Mouse (Mus musculus): Measurements from ENCODE around the gene Sec13.

Gene Sec13

DNA sequence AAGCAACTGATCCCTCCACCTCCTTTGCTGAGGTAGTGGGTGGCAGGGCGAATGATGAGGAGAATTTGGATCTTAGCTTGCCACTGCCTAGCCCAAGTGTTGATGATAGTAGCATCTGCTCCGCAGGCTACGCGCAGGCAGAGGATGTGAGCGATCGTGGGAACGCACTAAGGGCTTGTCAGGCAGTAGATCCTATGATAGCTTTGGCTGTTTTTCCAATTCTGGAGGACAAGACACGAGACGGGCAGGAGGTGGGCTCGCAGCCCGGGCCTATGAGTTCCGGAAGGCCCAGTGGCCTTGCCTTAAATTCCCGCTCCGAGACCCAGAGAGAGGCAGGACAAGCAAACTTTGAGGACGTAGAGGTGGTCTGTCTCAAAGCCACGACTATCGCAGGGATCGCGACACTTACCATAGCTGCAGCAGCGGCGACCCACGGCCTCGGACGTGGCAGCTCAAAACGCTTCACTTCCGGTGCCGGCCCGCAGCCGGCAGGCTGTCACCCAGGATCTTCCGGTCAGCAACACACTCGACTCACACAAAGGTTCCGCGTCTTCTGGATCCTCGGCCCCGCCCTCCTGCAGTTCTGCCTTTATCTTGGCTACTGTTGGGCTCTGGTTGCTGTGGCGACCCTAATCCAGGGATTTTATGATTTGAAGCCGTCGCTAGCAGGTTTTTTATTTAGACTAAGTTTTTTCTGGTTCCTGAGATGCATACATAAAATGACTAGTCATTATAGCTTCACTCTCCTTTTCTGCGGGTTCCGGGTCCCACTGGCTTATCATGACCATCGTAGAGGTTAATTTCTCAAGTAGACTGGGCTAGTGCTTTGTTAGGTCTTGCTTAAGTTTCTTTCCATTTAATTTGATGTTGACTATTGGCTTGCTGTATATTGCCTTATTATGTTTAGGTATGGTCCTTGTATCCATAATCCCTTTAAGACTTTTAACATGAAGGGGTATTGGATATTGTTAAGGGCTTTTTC is at the start of gene Sec13:
TSS of gene Sec13 (minus strand) at position 508 of the 982 bp plus-strand sequence.
- DNase-seq (ENCODE audit: low read depth in 1 of 2, low spot score in 2 of 2): peak; percentile 56 to 79

DNA sequence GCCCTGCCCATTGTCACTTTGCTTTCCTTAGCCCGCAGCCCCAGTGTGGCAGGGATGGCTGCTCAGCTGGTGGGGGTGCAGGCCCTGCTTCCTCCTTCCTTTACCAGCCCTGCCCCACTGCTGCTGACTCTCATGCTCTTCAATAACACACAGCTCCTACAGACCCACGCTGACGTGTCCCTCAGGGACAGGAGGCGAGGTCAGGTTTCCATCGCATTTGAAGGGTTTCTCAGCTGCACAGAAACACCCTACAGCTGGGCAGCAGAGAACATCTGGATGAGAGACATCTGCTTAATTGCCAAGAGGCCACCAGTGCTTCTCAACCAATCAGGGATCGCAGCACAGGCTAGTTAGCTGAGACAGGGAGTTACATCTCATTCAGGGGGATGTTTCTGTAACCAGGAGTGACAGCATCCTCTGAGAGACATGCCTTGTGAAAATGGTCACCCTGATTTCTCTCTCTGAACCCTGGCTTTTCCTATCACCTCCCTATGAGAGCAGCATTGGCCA is 47.0 kb upstream of the Sec13 start:
- DNase-seq (ENCODE audit: low read depth in 1 of 2, low spot score in 2 of 2): no peak

- DNase-seq (ENCODE audit: low read depth in 1 of 2, low spot score in 2 of 2): no peak
Observed at GRCm38 (mm10) chr6:113785658-113786057, 45.1 kb upstream of the Sec13 start.

- DNase-seq (ENCODE audit: low read depth in 1 of 2, low spot score in 2 of 2): no peak
Observed at GRCm38 (mm10) chr6:113778229-113778753, 37.7 kb upstream of the Sec13 start.

- no peak for DNase-seq (ENCODE audit: low read depth in 1 of 2, low spot score in 2 of 2)
Observed at GRCm38 (mm10) chr6:113768804-113769203, 28.3 kb upstream of the Sec13 start.

GRCm38 (mm10) chr6:113761644-113762043 is 21.1 kb upstream of the Sec13 start:
- DNase-seq (ENCODE audit: low read depth in 1 of 2, low spot score in 2 of 2): no peak

DNA sequence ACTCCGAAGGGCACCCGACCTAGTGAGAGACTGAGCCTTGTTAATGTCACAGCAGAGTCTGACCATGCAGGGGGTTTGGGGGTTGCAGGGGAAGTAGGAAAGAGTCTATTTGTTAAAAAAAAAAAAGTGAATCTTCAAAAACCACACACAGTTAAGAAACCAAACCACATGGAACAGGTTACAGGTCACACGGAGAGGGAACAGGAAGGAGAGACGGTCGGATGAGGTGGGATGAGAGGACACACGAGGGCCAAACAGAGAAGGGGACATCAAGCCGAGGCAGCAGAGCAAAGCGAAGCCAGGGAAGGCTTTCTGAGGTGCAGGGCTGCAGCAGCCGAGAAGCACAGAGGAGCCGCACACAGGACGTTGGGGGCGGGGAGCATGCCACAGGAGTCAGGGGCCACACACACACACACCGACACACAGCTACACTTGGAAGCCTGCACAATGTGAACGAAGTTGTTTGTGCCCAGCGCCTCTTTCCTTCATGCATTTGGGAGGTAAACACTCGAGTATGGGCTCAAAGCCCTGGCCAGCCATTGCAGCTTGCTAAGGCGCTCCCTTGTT is 8.7 kb upstream of the Sec13 start:
- no peak for DNase-seq (ENCODE audit: low read depth in 1 of 2, low spot score in 2 of 2)

- DNase-seq (ENCODE audit: low read depth in 1 of 2, low spot score in 2 of 2): no peak
Observed at GRCm38 (mm10) chr6:113748351-113748750, 7.8 kb upstream of the Sec13 start.

- no peak for DNase-seq (ENCODE audit: low read depth in 1 of 2, low spot score in 2 of 2)
Observed at GRCm38 (mm10) chr6:113747284-113747683, 6.7 kb upstream of the Sec13 start.

- DNase-seq (ENCODE audit: low read depth in 1 of 2, low spot score in 2 of 2): no peak
Observed at GRCm38 (mm10) chr6:113745117-113745516, 4.6 kb upstream of the Sec13 start.

DNA sequence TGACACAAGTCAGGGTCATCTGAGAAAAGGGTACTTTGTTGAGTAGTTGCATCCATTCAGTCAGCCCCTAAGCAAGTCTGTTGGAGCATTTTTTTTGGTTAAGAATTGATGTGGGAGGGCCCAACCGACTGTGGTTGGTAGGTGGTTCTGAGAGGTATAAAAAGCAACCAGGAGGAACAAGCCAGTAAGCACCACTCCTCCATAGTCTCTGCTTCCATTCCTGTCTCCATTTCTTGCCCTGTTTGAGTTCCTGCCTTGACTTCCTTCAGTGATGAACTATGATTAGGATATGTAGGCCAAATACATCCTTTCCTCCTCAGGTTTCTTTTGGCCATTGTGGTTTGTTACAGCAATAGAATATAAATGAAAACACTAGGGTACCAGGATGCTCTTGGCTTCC is 2.6 kb upstream of the Sec13 start:
- no peak for DNase-seq (ENCODE audit: low read depth in 1 of 2, low spot score in 2 of 2)

DNA sequence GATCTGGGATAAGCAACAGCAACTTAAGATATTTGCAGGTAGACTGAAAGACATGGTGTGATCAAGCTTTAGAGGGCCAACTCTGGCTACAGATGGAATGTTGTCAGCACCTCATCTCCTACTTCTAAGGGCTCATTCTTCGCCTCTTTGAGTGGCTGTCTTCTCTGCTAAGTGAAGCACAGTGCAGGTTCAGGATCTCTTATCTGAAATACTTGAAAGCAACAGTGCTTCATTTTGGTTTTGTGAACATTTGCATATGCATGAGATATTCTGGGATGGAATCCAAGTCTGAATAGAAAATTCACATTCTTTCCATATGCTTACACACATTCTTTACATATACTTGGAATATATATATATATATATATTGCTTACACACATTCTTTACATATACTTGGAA is 1.8 kb upstream of the Sec13 start:
- DNase-seq (ENCODE audit: low read depth in 1 of 2, low spot score in 2 of 2): no peak

- no peak for DNase-seq (ENCODE audit: low read depth in 1 of 2, low spot score in 2 of 2)
Observed at GRCm38 (mm10) chr6:113741425-113741824, 882 bp upstream of the Sec13 start.

DNA sequence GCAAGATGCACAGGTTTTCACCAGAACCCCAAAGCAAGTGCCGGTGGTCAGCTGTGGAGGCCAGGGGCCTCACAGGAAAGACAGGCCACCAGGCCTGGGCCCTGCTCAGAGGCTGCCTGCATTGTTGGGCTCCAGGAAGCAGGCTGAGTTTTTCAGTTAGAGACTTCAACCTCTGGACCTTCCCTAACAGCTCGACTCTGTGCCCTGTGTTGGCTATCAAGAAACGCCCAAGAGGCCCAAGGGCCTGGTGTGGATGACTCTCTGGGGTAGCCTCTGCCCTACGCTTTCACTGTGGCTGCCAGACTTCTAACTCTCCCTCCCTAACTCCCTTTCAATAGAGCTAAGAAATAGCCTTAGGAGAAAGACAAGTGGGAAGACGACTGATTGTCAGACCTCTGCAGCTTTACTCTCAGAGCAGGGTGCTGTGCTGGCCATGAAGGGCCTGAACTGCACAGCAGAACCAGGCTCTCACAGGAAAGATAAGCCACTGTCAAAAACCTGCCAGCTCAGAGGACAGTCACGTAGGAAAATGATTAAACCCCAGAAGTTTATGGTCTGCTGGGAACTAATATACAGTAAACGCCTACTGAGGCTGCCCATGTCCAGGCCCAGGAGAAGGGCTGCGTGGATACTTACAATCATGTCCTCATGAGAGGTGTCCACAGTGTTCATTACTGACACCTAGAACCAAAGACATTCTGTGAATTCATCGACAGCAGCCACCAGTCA is 3.1 kb downstream of the Sec13 start:
- no peak for DNase-seq (ENCODE audit: low read depth in 1 of 2, low spot score in 2 of 2)

- no peak for DNase-seq (ENCODE audit: low read depth in 1 of 2, low spot score in 2 of 2)
Observed at GRCm38 (mm10) chr6:113731296-113731695, 9.2 kb downstream of the Sec13 start.

GRCm38 (mm10) chr6:113728181-113728580 is 12.4 kb downstream of the Sec13 start:
- no peak for DNase-seq (ENCODE audit: low read depth in 1 of 2, low spot score in 2 of 2)

GRCm38 (mm10) chr6:113721061-113721460 is 19.5 kb downstream of the Sec13 start:
- DNase-seq (ENCODE audit: low read depth in 1 of 2, low spot score in 2 of 2): no peak

DNA sequence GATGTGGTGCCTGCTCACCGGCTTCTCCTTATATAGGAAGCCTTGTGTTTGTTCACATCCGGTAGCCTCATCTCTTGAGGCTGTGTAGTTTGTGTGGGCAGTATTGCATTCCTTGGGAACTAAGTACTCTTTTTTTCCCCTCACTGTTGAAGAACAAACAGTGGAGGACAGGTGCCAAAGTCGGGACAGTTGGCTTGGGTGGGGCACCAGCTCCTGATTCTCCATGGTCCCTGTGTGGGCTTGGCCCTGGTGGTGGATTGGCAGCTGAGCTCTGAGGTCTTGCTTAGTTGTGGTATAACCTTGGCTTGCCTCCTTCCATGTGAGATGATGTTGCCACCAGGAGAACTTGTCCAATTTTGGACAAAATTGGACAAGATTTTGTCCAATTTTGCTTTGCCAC is 20.7 kb downstream of the Sec13 start, which contains the start of gene Ghrl:
TSS of gene Ghrl (minus strand) at position 3 of the 400 bp plus-strand sequence.
- DNase-seq (ENCODE audit: low read depth in 1 of 2, low spot score in 2 of 2): no peak

DNA sequence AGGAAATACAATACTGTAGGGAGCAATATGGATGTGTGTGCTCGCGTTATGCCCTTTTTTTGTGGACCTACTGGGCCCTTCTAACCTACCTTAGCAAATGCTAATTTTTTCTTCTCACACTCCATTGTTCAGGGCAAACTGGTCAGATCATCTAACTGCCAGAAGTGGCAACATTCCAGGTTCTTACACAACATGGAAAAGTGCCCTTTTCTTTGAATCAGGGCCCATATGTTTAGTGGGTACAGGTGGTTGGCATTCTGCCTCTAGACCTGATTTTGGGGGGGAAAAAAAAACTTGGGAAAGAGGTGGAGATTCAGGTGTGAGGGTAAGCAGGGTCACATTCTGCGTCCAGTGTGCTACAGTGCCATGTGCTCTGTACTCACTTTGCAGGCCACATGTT is 23.0 kb downstream of the Sec13 start:
- DNase-seq (ENCODE audit: low read depth in 1 of 2, low spot score in 2 of 2): no peak

GRCm38 (mm10) chr6:113714797-113715196 is 25.7 kb downstream of the Sec13 start:
- DNase-seq (ENCODE audit: low read depth in 1 of 2, low spot score in 2 of 2): no peak

- no peak for DNase-seq (ENCODE audit: low read depth in 1 of 2, low spot score in 2 of 2)
Observed at GRCm38 (mm10) chr6:113714276-113714675, 26.3 kb downstream of the Sec13 start.
